Mouse (Mus musculus) kidney, adult 11 months (tissue): ENCODE data around the gene Lamtor2.

Source experiments
- DNase-seq: peaks from one replicate; pipeline ENCODE4 v3.0.0; 2022

Gene Lamtor2

DNA sequence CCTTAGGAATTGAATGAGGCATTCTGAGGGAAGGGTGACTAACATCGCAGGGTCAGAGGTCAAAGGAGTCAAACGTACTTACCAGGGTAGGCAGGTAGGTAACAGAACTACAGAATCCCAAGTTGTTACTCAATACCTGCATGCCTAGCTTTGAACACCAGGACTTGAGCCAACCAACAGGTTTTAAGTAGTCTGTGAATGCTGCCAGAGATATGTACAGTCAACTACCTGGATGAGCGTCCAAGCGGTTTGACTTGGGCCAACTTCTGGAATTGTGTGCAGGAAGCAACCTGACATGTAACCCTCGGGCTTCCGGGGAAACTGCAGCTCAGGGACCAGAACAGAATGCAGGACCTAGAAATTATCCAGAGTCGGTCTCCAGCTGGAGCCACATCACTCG is 29.8 kb downstream of the Lamtor2 start:
- no peak for DNase-seq

- DNase-seq = no peak
Measured at GRCm38 (mm10) chr3:88521803-88522331, 31.0 kb downstream of the Lamtor2 start.

GRCm38 (mm10) chr3:88521156-88521555 is 31.7 kb downstream of the Lamtor2 start:
- DNase-seq = no peak

DNA sequence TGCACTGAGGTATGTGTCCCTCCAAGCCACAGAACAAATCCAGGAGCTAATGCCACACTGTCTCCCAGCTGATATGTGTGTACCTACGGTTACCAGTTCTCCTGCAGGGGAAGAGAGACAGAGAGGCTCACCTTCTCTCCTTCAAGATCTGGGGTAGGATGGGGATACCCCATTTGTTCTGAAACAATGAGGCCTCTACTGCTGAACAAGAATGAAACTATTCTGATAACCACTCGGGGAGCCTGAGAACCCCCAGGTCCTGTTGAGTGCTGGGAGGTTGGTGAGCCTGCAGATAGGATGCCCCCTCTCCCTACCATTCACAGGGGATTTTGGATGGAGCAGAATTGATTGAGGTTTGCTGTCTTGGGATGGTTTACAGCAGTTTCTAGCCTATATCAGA is 32.8 kb downstream of the Lamtor2 start:
- DNase-seq = no peak

- no peak for DNase-seq
Measured at GRCm38 (mm10) chr3:88518411-88518810, 34.5 kb downstream of the Lamtor2 start.

GRCm38 (mm10) chr3:88516407-88516806 is 36.5 kb downstream of the Lamtor2 start:
- no peak for DNase-seq

DNA sequence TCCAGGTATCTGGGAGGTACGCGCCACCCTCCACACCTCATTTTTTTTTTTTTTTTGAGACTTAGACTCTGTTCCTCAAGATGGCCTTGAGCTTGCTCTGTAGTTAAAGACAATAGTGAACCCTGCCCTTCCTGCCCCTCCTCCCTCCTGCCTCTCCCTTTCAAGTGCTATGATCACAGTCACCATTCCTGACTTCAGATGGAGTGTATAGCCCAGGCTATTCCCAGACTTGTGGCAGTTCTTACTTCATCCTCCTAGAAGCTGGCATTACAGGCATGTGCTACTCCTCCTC is 37.8 kb downstream of the Lamtor2 start:
- no peak for DNase-seq

GRCm38 (mm10) chr3:88514231-88515094 is 38.4 kb downstream of the Lamtor2 start:
- DNase-seq = no peak

GRCm38 (mm10) chr3:88513546-88514115 is 39.2 kb downstream of the Lamtor2 start:
- no peak for DNase-seq

DNA sequence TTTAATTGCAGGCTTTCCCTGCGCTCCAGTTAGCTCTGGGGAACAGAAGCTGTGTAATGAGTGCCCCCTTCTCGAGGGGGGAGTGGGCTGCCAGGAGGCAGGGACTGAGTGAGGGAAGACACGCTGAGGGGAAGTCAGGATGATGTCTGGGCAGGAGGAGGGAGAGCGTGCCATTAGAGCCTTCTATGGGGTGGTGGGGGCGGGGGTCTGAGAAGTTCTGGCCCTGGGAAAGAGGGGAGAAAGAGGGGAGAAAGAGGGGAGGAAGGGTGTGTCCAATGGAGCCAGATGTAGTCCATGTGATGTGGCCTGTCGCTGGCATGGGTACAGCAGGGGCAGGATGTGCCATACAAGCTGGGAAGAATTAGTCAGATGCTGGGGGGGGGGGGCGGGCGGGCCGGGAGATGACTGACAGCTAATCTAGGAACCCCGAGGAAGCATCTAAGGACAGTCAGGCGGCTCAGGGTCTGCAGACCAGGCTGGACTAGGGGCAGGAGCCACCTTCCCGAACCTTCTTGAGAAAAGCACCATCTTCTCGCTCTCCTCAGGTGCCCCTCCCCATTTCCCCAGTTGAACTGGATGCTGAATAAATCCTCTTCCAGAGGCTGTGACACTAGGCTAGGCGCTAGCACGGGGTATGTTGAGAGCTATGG is 39.9 kb downstream of the Lamtor2 start:
- no peak for DNase-seq

GRCm38 (mm10) chr3:88512141-88512895 is 40.6 kb downstream of the Lamtor2 start:
- DNase-seq = no peak

DNA sequence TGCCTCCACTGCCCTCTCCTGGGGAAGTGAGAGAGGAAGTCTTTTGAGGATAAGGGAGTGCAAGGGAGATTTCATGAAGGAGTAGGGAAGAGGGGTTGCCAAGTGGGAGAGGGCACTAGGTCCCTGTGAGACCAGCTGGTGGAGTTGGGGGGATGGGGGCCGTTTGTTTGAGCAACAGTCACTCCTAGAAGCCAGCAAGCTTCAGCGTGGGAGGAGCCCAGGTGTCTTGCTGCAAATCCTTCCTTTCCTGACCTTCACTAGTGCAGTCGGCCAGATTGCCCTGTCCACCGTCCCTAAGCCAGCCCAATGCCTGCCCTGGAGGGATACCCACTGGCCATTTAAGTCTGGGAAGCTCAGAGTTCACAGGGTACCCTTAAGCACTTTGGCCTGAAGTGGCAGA is 41.3 kb downstream of the Lamtor2 start:
- no peak for DNase-seq

DNA sequence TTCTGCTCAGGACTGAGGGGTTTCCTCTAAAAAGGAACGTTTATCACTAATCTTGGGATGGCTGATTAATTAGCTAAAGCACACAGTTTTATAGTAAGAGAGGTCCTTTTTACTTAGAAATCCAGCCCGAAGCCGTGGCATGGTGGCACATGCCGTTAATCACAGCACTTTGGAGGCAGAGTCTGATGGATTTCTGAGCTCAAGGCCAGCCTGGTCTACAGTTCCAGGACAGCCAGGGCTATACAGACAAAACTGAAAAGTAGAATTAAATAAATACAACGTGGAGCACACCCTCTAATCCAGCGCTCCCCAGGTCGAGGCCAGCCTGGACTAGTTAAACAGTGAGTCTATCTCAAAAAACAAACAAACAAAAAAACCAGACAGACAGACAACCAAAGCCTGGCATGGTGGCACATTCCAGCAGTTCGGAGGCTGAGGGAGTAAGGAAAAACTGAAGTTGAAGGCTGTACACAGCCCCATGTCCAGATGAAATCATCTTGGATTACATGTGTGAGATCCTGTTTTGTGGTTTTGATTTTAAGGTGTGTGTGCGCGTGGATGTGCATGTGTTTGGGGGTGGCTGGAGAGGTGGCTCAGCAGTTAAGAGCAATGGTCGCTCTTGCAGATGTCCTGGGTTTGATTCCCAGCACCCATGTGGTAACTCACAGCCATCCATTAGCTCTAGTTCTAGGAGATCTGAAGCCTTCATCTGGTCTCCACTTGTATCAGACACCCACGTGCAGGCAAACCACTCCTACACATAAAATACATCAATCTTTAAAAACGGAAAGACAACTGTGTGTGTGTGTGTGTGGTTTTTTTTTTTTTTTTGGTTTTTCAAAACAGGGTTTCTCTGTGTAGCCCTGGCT is 42.2 kb downstream of the Lamtor2 start:
- no peak for DNase-seq

DNA sequence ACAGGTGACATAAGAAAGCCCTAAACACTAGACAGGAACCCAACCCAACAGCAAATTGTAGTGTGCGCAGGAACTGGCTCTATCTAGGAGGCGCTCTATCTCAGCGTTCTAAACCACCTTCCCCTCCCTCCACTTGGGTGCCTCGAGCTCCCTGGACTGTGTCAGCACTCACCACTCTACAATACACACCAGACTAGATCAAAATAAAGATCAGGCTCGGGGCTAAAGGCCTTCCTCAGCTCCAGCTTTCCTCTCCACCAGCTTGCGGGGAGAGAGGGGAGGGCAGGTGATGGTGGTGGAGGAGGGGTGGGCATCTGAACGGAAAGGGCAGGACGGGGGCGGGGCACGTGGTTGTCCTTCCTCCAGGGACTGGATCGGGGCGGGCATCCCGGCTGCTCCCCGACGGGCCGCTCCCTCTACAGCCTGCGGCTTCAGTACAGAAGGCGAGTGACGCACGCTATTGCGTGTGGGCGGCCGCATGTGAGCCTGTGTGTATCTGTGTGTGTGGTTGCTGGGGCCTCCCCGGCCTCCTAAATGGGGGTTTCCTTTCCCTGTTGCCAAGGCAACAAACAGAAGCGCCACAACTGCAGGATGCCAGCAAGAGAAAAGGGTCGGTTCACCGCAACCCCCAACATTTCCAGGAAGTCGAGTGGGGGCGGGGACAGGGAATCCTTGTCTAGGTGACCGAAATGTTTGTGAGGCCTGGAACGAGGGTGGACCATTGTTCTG is 43.0 kb downstream of the Lamtor2 start, which contains the start of gene Lmna:
Lmna (minus strand) TSS at position 265 of the 729 bp plus-strand sequence.
- peak; percentile 93 for DNase-seq

DNA sequence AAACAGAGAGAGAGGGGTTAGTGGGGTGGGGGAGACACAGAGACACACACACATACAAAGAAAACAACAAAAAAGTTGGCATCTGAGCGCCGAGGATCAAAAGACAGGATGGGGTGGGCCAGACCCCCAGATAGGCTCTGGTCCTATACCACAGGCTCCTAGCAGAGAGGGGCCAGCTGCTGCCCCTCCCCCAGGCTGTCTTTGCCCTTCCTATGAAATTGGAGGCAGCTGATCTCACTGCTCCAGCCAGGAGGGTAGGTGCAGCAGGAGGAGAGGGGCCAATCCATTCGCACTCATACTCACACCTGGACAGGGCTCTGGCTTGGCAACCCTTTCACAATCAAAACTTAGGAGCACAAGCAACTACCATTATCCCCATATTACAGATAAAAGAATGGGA is 43.6 kb downstream of the Lamtor2 start:
- no peak for DNase-seq

- DNase-seq = no peak
Measured at GRCm38 (mm10) chr3:88505765-88506164, 47.1 kb downstream of the Lamtor2 start.

- no peak for DNase-seq
Measured at GRCm38 (mm10) chr3:88505081-88505480, 47.8 kb downstream of the Lamtor2 start.

DNA sequence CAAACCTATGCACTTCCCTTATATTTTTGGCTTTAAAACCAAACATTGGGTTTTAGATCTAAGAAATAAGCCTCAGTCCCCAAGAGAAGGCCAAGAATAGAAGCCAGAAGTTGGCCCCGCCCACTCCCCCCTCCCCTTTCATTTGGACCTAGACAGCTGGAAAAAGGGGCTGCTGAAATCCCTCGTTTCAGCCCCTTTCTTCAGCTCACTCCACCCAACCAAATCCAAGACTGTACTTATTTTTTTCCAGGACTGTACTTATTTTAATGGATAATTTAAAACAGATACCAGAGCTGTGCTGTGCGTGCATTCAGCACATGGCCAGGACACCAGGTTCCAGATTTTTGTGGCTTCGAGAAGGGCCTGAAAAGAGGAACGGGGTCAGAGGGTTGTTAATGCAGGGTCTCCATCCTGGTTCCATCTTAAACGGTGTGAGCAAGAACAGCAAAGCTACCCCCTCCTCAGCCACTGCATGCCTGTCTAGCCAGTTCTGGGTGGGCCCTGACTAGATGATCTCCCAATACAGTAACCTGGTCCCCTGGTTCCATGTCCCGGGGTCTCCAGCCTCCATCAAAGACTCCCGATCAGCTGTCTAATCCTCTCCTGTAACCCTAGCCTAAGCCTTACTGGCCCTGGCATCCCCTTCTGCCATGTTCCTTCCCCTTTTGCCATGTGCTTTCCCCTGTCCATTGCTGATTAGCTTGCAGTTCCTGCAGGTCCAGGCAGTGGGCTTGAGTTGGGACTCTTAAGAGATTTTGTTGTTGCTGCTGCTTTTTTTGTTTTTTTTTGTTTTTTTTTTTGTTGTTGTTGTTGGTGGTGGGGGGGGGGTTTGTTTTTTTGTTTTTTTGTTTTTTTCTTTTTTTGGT is 48.8 kb downstream of the Lamtor2 start:
- DNase-seq = no peak

DNA sequence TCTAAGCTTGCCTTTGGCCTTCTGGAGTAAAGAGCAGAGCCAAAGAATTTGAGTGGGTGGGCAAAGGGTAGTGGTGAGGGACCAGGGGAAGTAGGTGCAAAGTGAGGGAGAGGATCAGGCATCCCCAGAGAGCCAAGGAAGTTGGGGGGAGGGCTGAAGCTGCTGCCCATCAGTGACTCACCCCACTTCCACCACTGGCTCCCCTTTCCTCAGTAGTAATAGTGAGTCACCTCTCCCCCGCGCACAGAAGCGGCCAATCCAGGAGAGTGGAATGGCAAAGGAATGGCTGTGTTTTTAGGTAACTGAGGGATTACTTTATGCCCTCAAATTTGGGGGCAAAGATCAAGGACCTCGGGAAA is 49.4 kb downstream of the Lamtor2 start:
- no peak for DNase-seq
